Mouse (Mus musculus): ENCODE results near the gene Chrnd.

GRCm38 (mm10) chr1:87239056-87239455 is 48.6 kb downstream of the Chrnd start:
- TF ChIP-seq POLR2A (IDR thresholded peaks at IDR 0.05; ENCODE audit: low read depth, low read length) (no peak), CTCF (IDR thresholded peaks at IDR 0.05; ENCODE audit: extremely low read depth, insufficient read depth, insufficient read length, insufficient replicate concordance) (no peak)

All from spleen, adult 2 months (tissue).